Mouse (Mus musculus) olfactory bulb, adult 2 months (tissue): ENCODE measurements around the gene Tnfrsf14.

Experiments used
- CTCF ChIP-seq: fragments of 200-500 bp; IDR thresholded peaks from 2 replicates; pipeline ENCODE4 v1.5.1; 2012; ENCODE audit warnings: low read depth, mild to moderate bottlenecking, low read length, moderate library complexity; ENCODE audit not compliant: insufficient read depth
- POLR2A ChIP-seq: fragments of 200-500 bp; IDR thresholded peaks from 2 replicates; pipeline ENCODE4 v1.6.1; 2012; ENCODE audit warnings: mild to moderate bottlenecking, low read depth, low read length, moderate library complexity; ENCODE audit not compliant: insufficient read depth

DNA sequence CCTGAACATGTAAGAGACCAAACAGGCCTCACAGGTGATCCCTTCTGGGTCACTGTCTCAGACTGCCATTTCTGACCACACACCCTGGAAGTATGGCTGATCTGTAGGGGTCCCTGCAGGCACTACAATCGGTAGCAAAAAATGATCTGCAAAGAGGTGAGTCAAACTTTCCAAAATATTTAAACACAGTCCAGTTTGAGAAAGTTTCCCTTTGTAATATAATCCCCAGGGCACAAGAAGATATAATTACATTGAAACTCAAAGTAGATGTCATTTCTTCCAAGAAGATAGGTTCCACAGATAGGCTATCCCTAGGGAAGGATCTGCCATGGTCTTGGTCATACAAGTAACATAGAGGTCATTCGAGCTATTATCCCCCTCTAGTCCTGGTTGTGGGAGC is 26.0 kb downstream of the Tnfrsf14 start:
- TF ChIP-seq POLR2A (no peak), CTCF (no peak)
